Mouse (Mus musculus): ENCODE data around the gene Lsamp. TPM values are rescaled to one million over a fixed set of nuclear protein-coding genes. Genes with fewer than 3 reads are reported as not detected.

The Lsamp gene
- total and polyA plus RNA-seq, 3 experiments, result not detected

GRCm38 (mm10) chr16:40549663-40550062 is 565.5 kb downstream of the Lsamp start:
- no peak overlapping the region for H3K27ac ChIP-seq (ENCODE audit: insufficient read depth, low read depth)
- H3K4me1 ChIP-seq (ENCODE audit: control insufficient read depth in 1 of 2, insufficient read depth in 2 of 2), result no peaks in the 10 kb centered on the region
- no peak overlapping the region for H3K9ac ChIP-seq (ENCODE audit: insufficient read depth, low read depth)
- H3K4me2 ChIP-seq (ENCODE audit: insufficient read depth, low read depth, poor library complexity, severe bottlenecking), result no peak overlapping the region
- in situ Hi-C loops (cut with MboI; ENCODE audit: low pct_ligation_motif_present, low pct_unique_long_range_greater_than_20kb, low sequenced_read_pairs) (no loop called here), dilution Hi-C loops (cut with MboI; ENCODE audit: extremely low pct_ligation_motif_present, extremely low pct_unique_long_range_greater_than_20kb, low sequenced_read_pairs) (no loop called here)
- no peaks in the 10 kb centered on the region for H3K79me2 ChIP-seq (replicated peaks; ENCODE audit: control insufficient read depth, extremely low read depth, insufficient read depth, poor library complexity, severe bottlenecking)
- no peak for DNase-seq (ENCODE audit: extremely low read depth)
- no peaks in the 10 kb centered on the region for H3K27me3 ChIP-seq (replicated peaks)
- no peaks in the 10 kb centered on the region for H3K36me3 ChIP-seq (replicated peaks in 1 of 2; ENCODE audit: control insufficient read depth in 1 of 2, insufficient read depth in 1 of 2, low read length in 1 of 2)
- no peak for TF ChIP-seq E2F4 (IDR thresholded peaks at IDR 0.05; ENCODE audit: insufficient replicate concordance, low read depth, low read length)
- TF ChIP-seq MEF2A (IDR thresholded peaks at IDR 0.05; ENCODE audit: borderline replicate concordance, low read depth, low read length), result no peak
- TF ChIP-seq MAZ (IDR thresholded peaks at IDR 0.05; ENCODE audit: low read depth, low read length), result no peak
- no peak for TF ChIP-seq ELF1 (IDR thresholded peaks at IDR 0.05; ENCODE audit: low read depth, low read length)
- TF ChIP-seq RAD21 (IDR thresholded peaks at IDR 0.05; ENCODE audit: low read depth, low read length), result no peak
- TF ChIP-seq RCOR1 (conservative IDR thresholded peaks at IDR 0.05; ENCODE audit: low read depth, low read length), result no peak
- no peak for TF ChIP-seq UBTF (IDR thresholded peaks at IDR 0.05; ENCODE audit: low read depth, low read length)
- no peak for TF ChIP-seq MAX (IDR thresholded peaks at IDR 0.05; ENCODE audit: low read length)
- TF ChIP-seq ZC3H11A (IDR thresholded peaks at IDR 0.05; ENCODE audit: low read depth, low read length), result no peak
- no peak for TF ChIP-seq EP300 (IDR thresholded peaks at IDR 0.05; ENCODE audit: low read length)
- TF ChIP-seq USF2 (conservative IDR thresholded peaks at IDR 0.05; ENCODE audit: low read depth, low read length), result no peak
- TF ChIP-seq TBP (conservative IDR thresholded peaks at IDR 0.05; ENCODE audit: low read depth, low read length), result no peak
- TF ChIP-seq MYC (IDR thresholded peaks at IDR 0.05; ENCODE audit: low read depth, low read length), result no peak
- TF ChIP-seq JUN (IDR thresholded peaks at IDR 0.05; ENCODE audit: insufficient read depth, low read depth, low read length), result no peak
- TF ChIP-seq MXI1 (IDR thresholded peaks at IDR 0.05; ENCODE audit: low read depth, low read length), result no peak
- no peak for TF ChIP-seq ZKSCAN1 (IDR thresholded peaks at IDR 0.05; ENCODE audit: borderline replicate concordance, low read depth, low read length)
- no peak for TF ChIP-seq HCFC1 (IDR thresholded peaks at IDR 0.05; ENCODE audit: low read depth, low read length)
- no peak for TF ChIP-seq KAT2A (IDR thresholded peaks at IDR 0.05; ENCODE audit: insufficient replicate concordance, low read length)
- H3K9me3 ChIP-seq (replicated peaks; ENCODE audit: low read length), result peaks cover 53% of the 10 kb centered on the region
- H3K4me3 ChIP-seq (replicated peaks in 1 of 3; ENCODE audit: low read depth in 2 of 3, low read length in 2 of 3, poor library complexity in 1 of 3), result no peak overlapping the region

- no peaks in the 10 kb centered on the region for H3K27me3 ChIP-seq (replicated peaks)
- dilution Hi-C loops (cut with MboI; ENCODE audit: extremely low pct_ligation_motif_present, extremely low pct_unique_long_range_greater_than_20kb, low sequenced_read_pairs), result no loop called here
- no peak overlapping the region for H3K27ac ChIP-seq (ENCODE audit: insufficient read depth, low read depth)
- TF ChIP-seq MXI1 (IDR thresholded peaks at IDR 0.05; ENCODE audit: low read depth, low read length) (no peak), ZMIZ1 (IDR thresholded peaks at IDR 0.05; ENCODE audit: low read depth, low read length) (no peak), CHD1 (IDR thresholded peaks at IDR 0.05; ENCODE audit: low read depth, low read length) (no peak), CHD2 (IDR thresholded peaks at IDR 0.05; ENCODE audit: low read length) (no peak), JUN (IDR thresholded peaks at IDR 0.05; ENCODE audit: insufficient read depth, low read depth, low read length) (no peak), MAX (IDR thresholded peaks at IDR 0.05; ENCODE audit: low read length) (no peak), GABPA (IDR thresholded peaks at IDR 0.05; ENCODE audit: insufficient replicate concordance, low read depth, low read length) (no peak), CTCF (conservative IDR thresholded peaks at IDR 0.05 in 1 of 2, IDR thresholded peaks at IDR 0.05 in 1 of 2; ENCODE audit: low read depth in 2 of 2, low read length in 2 of 2) (no peak)
- no peak overlapping the region for H3K9ac ChIP-seq (ENCODE audit: insufficient read depth, low read depth)
- no peak overlapping the region for H3K4me2 ChIP-seq (ENCODE audit: insufficient read depth, low read depth, poor library complexity, severe bottlenecking)
- peaks cover 56% of the 10 kb centered on the region for H3K9me3 ChIP-seq (replicated peaks; ENCODE audit: low read length)
- no peak overlapping the region for H3K4me3 ChIP-seq (replicated peaks in 1 of 3; ENCODE audit: low read depth in 2 of 3, low read length in 2 of 3, poor library complexity in 1 of 3)
- no peaks in the 10 kb centered on the region for H3K4me1 ChIP-seq (ENCODE audit: control insufficient read depth in 1 of 2, insufficient read depth in 2 of 2)
- no peak for DNase-seq (ENCODE audit: extremely low read depth)
- in situ Hi-C loops (cut with MboI; ENCODE audit: low pct_ligation_motif_present, low pct_unique_long_range_greater_than_20kb, low sequenced_read_pairs), result no loop called here
- no peaks in the 10 kb centered on the region for H3K79me2 ChIP-seq (replicated peaks; ENCODE audit: control insufficient read depth, extremely low read depth, insufficient read depth, poor library complexity, severe bottlenecking)
- no peaks in the 10 kb centered on the region for H3K36me3 ChIP-seq (replicated peaks in 1 of 2; ENCODE audit: control insufficient read depth in 1 of 2, insufficient read depth in 1 of 2, low read length in 1 of 2)
These were observed 571.4 kb downstream of the Lsamp start for GRCm38 (mm10) chr16:40555608-40556007.
